ENCODE assay signal across 28 mouse cellular contexts in the genomic region with DNA sequence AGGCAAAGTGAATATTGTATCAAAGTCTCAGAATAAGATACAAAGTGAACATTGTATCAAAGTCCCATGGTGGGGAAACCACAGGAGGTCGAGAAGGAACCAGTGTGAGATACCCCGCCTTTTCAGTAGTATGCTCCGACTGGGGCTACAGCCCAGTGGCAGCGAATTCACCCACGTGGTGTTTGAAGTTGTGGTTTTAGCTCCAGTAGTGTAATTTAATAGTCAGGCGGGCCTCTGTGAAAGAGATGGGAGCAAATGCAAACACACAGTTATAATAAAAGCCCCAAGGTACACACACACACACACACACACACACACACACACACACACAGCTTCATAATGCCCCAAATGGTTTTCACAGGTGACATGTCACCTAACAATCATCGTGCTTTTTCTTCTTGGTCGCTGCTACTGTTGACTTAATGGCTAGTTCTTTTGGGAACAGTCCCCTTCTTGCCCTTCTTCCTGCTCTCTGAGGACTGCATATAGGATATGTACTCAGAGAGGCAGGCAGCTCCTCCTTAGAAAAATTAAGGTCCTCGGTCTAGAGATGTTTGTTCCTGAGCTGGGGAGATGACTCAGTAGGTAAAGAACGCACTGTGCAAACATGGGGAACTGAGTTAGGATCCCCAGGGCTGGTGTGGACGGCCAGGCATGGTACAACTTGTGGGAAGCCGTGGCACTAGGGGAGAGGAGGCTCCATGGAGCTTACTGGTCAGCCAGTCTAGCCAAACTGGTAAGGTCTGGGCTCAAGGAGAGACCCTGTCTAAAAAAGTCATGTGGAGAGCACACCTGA. TPM values are rescaled to one million over a fixed set of nuclear protein-coding genes. Genes with fewer than 3 reads are reported as not detected.
DNase-seq lines count a peak whose midpoint lies in the region; ATAC-seq and TF ChIP-seq lines count a peak whose summit lies in the region.
"Had no signal": no experiment of that assay in that cellular context is flagged by ENCODE, and none has a peak within 500 bp of the region (broad histone marks: within the 10 kb centered on the region; RNA-seq: fewer than 3 reads in every experiment).

No protein-coding gene starts in this region.

- 51% methylated on average over 11 of the region's 12 CpGs for WGBS in embryonic facial prominence, embryonic 14.5 days
- 50% methylated on average over 12 of the region's 12 CpGs for whole genome bisulfite sequencing in lung, postnatal 0 days
- 50% methylated on average over 12 of the region's 12 CpGs for WGBS in stomach, postnatal 0 days
- 82% methylated on average over 12 of the region's 12 CpGs for WGBS in forebrain, embryonic 15.5 days

- H3K4me2 ChIP-seq in embryonic facial prominence, embryonic 14.5 days (ENCODE audit: low read depth, low read length): no peak overlapping the region
- H3K4me2 ChIP-seq in lung, postnatal 0 days (replicated peaks; ENCODE audit: low read depth, low read length): no peak overlapping the region
- H3K4me2 ChIP-seq in stomach, postnatal 0 days (replicated peaks; ENCODE audit: low read depth): no peak overlapping the region
- H3K4me2 ChIP-seq in forebrain, embryonic 15.5 days (replicated peaks): no peak overlapping the region
- H3K4me2 ChIP-seq: embryonic facial prominence, embryonic 12.5 days; heart, embryonic 13.5 days; hindbrain, embryonic 12.5 days; kidney, embryonic 15.5 days had no signal

- DNase-seq in urinary bladder, postnatal 14 days (ENCODE audit: low spot score): peak; percentile 69
- DNase-seq in urinary bladder, adult 2 months (ENCODE audit: low spot score): no peak
- DNase-seq in embryonic facial prominence, embryonic 14.5 days (ENCODE audit: low spot score): peak; percentile 69
- DNase-seq in lung, postnatal 0 days (ENCODE audit: low spot score): peak; percentile 67
- DNase-seq in stomach, postnatal 0 days (ENCODE audit: low spot score): peak; percentile 55
- no peak for DNase-seq in ovary, postnatal 10 days (ENCODE audit: low spot score)
- DNase-seq in frontal cortex, postnatal 36 days (ENCODE audit: low spot score in 2 of 2): no peak
- DNase-seq: cerebellum, adult 11 months; cerebellum, adult 9-11 months; gastrocnemius, postnatal 10 days; heart, adult 2 months; heart, postnatal 14 days; kidney, adult 11 months; layer of hippocampus, adult 9-11 months; right cerebral cortex, adult 18-20 months; thymus, adult 18-20 months; thymus, postnatal 36 days had no signal

- peak; percentile 20; the same call in 1 of the 2 replicates for ATAC-seq in embryonic facial prominence, embryonic 14.5 days (ENCODE audit: low read depth)
- peak; percentile 68 for ATAC-seq in lung, postnatal 0 days
- ATAC-seq in stomach, postnatal 0 days (ENCODE audit: low FRiP score, low TSS enrichment): peak; percentile 87
- ATAC-seq in forebrain, embryonic 15.5 days (replicated peaks): no peak
- ATAC-seq: CD4-positive, CD25-positive, alpha-beta regulatory T cell, adult 4 months; forebrain, embryonic 14.5 days; midbrain, embryonic 16.5 days had no signal

- H3K36me3 ChIP-seq in embryonic facial prominence, embryonic 14.5 days (ENCODE audit: control insufficient read depth, insufficient read depth, low read length): no peaks in the 10 kb centered on the region
- no peaks in the 10 kb centered on the region for H3K36me3 ChIP-seq in lung, postnatal 0 days (ENCODE audit: insufficient read depth, low read length)
- no peaks in the 10 kb centered on the region for H3K36me3 ChIP-seq in stomach, postnatal 0 days (ENCODE audit: control insufficient read depth, insufficient read depth, low read length)
- H3K36me3 ChIP-seq in forebrain, embryonic 15.5 days: no peaks in the 10 kb centered on the region
- H3K36me3 ChIP-seq: embryonic facial prominence, embryonic 12.5 days; heart, embryonic 13.5 days; hindbrain, embryonic 12.5 days; kidney, embryonic 15.5 days; midbrain, embryonic 10.5 days had no signal

- no peaks in the 10 kb centered on the region for H3K9me3 ChIP-seq in embryonic facial prominence, embryonic 14.5 days (ENCODE audit: control insufficient read depth, low read length)
- H3K9me3 ChIP-seq in lung, postnatal 0 days (ENCODE audit: low read length): no peaks in the 10 kb centered on the region
- H3K9me3 ChIP-seq in stomach, postnatal 0 days (ENCODE audit: control insufficient read depth, low read length): no peaks in the 10 kb centered on the region
- no peaks in the 10 kb centered on the region for H3K9me3 ChIP-seq in forebrain, embryonic 15.5 days
- H3K9me3 ChIP-seq: embryonic facial prominence, embryonic 12.5 days; heart, embryonic 13.5 days; hindbrain, embryonic 12.5 days; kidney, embryonic 15.5 days; midbrain, embryonic 10.5 days had no signal

- H3K4me3 ChIP-seq in embryonic facial prominence, embryonic 14.5 days (ENCODE audit: low read depth, low read length): no peak overlapping the region
- H3K4me3 ChIP-seq in lung, postnatal 0 days (ENCODE audit: low read depth, low read length): no peak overlapping the region
- no peak overlapping the region for H3K4me3 ChIP-seq in stomach, postnatal 0 days (ENCODE audit: low read depth, low read length)
- no peak overlapping the region for H3K4me3 ChIP-seq in forebrain, embryonic 15.5 days
- H3K4me3 ChIP-seq: embryonic facial prominence, embryonic 12.5 days; heart, adult 2 months; heart, embryonic 13.5 days; hindbrain, embryonic 12.5 days; kidney, embryonic 15.5 days; midbrain, embryonic 10.5 days; myocyte had no signal

- peak; percentile 42 for TF ChIP-seq EP300 in lung, postnatal 0 days (IDR thresholded peaks at IDR 0.05)
- no peak for TF ChIP-seq EP300 in stomach, postnatal 0 days (optimal IDR thresholded peaks at IDR 0.05)

- peaks cover 35% of the 10 kb centered on the region for H3K4me1 ChIP-seq in embryonic facial prominence, embryonic 14.5 days (ENCODE audit: control insufficient read depth, insufficient read depth, low read length)
- H3K4me1 ChIP-seq in lung, postnatal 0 days (ENCODE audit: insufficient read depth, low read depth, low read length): peaks cover 8% of the 10 kb centered on the region; the same call in 1 of the 2 replicates
- H3K4me1 ChIP-seq in stomach, postnatal 0 days (replicated peaks; ENCODE audit: control insufficient read depth, insufficient read depth): 0 out of 2 replicates have a peak, but pooled peaks cover 3% of the 10 kb centered on the region
- H3K4me1 ChIP-seq in forebrain, embryonic 15.5 days: peaks cover 17% of the 10 kb centered on the region

- no peak overlapping the region for H3K27ac ChIP-seq in embryonic facial prominence, embryonic 14.5 days (replicated peaks; ENCODE audit: low read depth, low read length)
- H3K27ac ChIP-seq in lung, postnatal 0 days (ENCODE audit: low read length): no peak overlapping the region
- H3K27ac ChIP-seq in stomach, postnatal 0 days (replicated peaks): 0 out of 2 replicates have a peak overlapping the region, but pooled peaks have one; percentile 35
- H3K27ac ChIP-seq in forebrain, embryonic 15.5 days (replicated peaks): no peak overlapping the region
- H3K27ac ChIP-seq: embryonic facial prominence, embryonic 12.5 days; heart, adult 2 months; heart, embryonic 13.5 days; hindbrain, embryonic 12.5 days; kidney, embryonic 15.5 days; liver, embryonic 14.5 days; midbrain, embryonic 10.5 days had no signal

- no peak for TF ChIP-seq CTCF in lung, postnatal 0 days (IDR thresholded peaks at IDR 0.05)
- no peak for TF ChIP-seq CTCF in stomach, postnatal 0 days (IDR thresholded peaks at IDR 0.05; ENCODE audit: low read depth)

- no peak overlapping the region for H3K9ac ChIP-seq in embryonic facial prominence, embryonic 14.5 days (ENCODE audit: low read depth, low read length)
- no peak overlapping the region for H3K9ac ChIP-seq in lung, postnatal 0 days (replicated peaks; ENCODE audit: low read depth)
- no peak overlapping the region for H3K9ac ChIP-seq in stomach, postnatal 0 days (ENCODE audit: low read length)
- H3K9ac ChIP-seq in forebrain, embryonic 15.5 days (replicated peaks): no peak overlapping the region
- H3K9ac ChIP-seq: embryonic facial prominence, embryonic 12.5 days; heart, embryonic 13.5 days; hindbrain, embryonic 12.5 days; kidney, embryonic 15.5 days; liver, embryonic 14.5 days had no signal

- H3K27me3 ChIP-seq in embryonic facial prominence, embryonic 14.5 days (replicated peaks; ENCODE audit: control insufficient read depth, insufficient read depth, low read length): no peaks in the 10 kb centered on the region
- H3K27me3 ChIP-seq in lung, postnatal 0 days (replicated peaks; ENCODE audit: insufficient read depth, low read length): peaks cover 5% of the 10 kb centered on the region
- H3K27me3 ChIP-seq in stomach, postnatal 0 days (ENCODE audit: control insufficient read depth, insufficient read depth, low read length): no peaks in the 10 kb centered on the region
- H3K27me3 ChIP-seq in forebrain, embryonic 15.5 days: no peaks in the 10 kb centered on the region
- H3K27me3 ChIP-seq: embryonic facial prominence, embryonic 12.5 days had no signal

RNA-seq across cellular contexts. Expression of gene Cebpg, which starts 28.4 kb away (rescaled TPM):
- 27.0 and 30.3 TPM in 2 replicates for polyA plus RNA-seq in urinary bladder, adult 2 months (2012; rRNA removed)
- polyA plus RNA-seq in embryonic facial prominence, embryonic 14.5 days (2014; fragmentation: Nextera tagmentation; extraction: Ambion mirVana): 39.3 and 44.3 TPM in 2 replicates
- 46.7 and 47.4 TPM in 2 replicates for polyA plus RNA-seq in lung, postnatal 0 days (2015; fragmentation: Nextera tagmentation; extraction: Ambion mirVana)
- 27.9 and 29.7 TPM in 2 replicates for polyA plus RNA-seq in stomach, postnatal 0 days (2015; fragmentation: Nextera tagmentation; extraction: Ambion mirVana)
- polyA plus RNA-seq in forebrain, embryonic 15.5 days (2015; fragmentation: Nextera tagmentation; extraction: Ambion mirVana): 54.0 and 54.6 TPM in 2 replicates

RNA-seq across cellular contexts. Expression of gene Cebpa, which starts 34.3 kb away (rescaled TPM):
- 28.5 and 31.0 TPM in 2 replicates for polyA plus RNA-seq in urinary bladder, adult 2 months (2012; rRNA removed)
- polyA plus RNA-seq in embryonic facial prominence, embryonic 14.5 days (2014; fragmentation: Nextera tagmentation; extraction: Ambion mirVana): 8.7 and 10.9 TPM in 2 replicates
- 28.9 and 29.8 TPM in 2 replicates for polyA plus RNA-seq in lung, postnatal 0 days (2015; fragmentation: Nextera tagmentation; extraction: Ambion mirVana)
- polyA plus RNA-seq in stomach, postnatal 0 days (2015; fragmentation: Nextera tagmentation; extraction: Ambion mirVana): 8.8 and 11.3 TPM in 2 replicates
- polyA plus RNA-seq in forebrain, embryonic 15.5 days (2015; fragmentation: Nextera tagmentation; extraction: Ambion mirVana): 0.64 and 0.66 TPM in 2 replicates

Comparison
In these comparisons a context has a peak if more than half of its experiments do, and no peak if none do; other contexts are left out.
1. DNase-seq: peak in urinary bladder, postnatal 14 days (single experiment), embryonic facial prominence, embryonic 14.5 days (single experiment), lung, postnatal 0 days (single experiment) and stomach, postnatal 0 days (single experiment); none in urinary bladder, adult 2 months (single experiment), ovary, postnatal 10 days (single experiment) and frontal cortex, postnatal 36 days (0 of 2).